Mouse (Mus musculus) lung, embryonic 14.5 days (tissue): Measurements from ENCODE around the gene Snta1. TPM values are rescaled to one million over a fixed set of nuclear protein-coding genes. Genes with fewer than 3 reads are reported as not detected.

Experiments
- ATAC-seq: fragments of 200-750 bp; cut with Nextera tagmentation; 2 replicates; pipeline ENCODE4 v1.8.0; 2017; ENCODE audit warnings: mild to moderate bottlenecking, moderate TSS enrichment, moderate library complexity; ENCODE audit not compliant: insufficient read depth
- DNase-seq: peaks from one replicate; pipeline ENCODE4 v3.0.0-alpha.2; 2015
- H3K27ac ChIP-seq: fragments of 300-500 bp; sonication (generic); 2 replicates; pipeline ENCODE4 v1.5.1; 2014; ENCODE audit warnings: low read depth, mild to moderate bottlenecking, moderate library complexity
- H3K27me3 ChIP-seq: fragments of 300-500 bp; sonication (generic); 2 replicates; pipeline ENCODE4 v1.6.1; 2014; ENCODE audit warnings: low read length, control low read depth; ENCODE audit not compliant: insufficient read depth
- H3K36me3 ChIP-seq: fragments of 300-500 bp; sonication (generic); 2 replicates; pipeline ENCODE4 v1.6.1; 2014; ENCODE audit warnings: control low read depth; ENCODE audit not compliant: insufficient read depth
- H3K4me1 ChIP-seq: fragments of 300-500 bp; sonication (generic); 2 replicates; pipeline ENCODE4 v1.6.1; 2014; ENCODE audit warnings: antibody characterized with exemption, control low read depth; ENCODE audit not compliant: insufficient read depth
- H3K4me2 ChIP-seq: fragments of 300-500 bp; sonication (generic); 2 replicates; pipeline ENCODE4 v1.6.1; 2014; ENCODE audit warnings: mild to moderate bottlenecking
- H3K4me3 ChIP-seq: fragments of 300-500 bp; sonication (generic); 2 replicates; pipeline ENCODE4 v1.5.1; 2014; ENCODE audit warnings: low read depth, low read length
- H3K9ac ChIP-seq: fragments of 300-500 bp; sonication (generic); 2 replicates; pipeline ENCODE4 v1.6.1; 2014
- H3K9me3 ChIP-seq: fragments of 300-500 bp; sonication (generic); 2 replicates; pipeline ENCODE4 v1.6.1; 2016; ENCODE audit warnings: low read depth, low read length, control low read depth
- CTCF ChIP-seq: IDR thresholded peaks from 2 replicates; pipeline ENCODE4 v1.5.1; 2016; ENCODE audit warnings: antibody characterized with exemption, low read depth
- WGBS: fragments of 180-500 bp; shearing (Covaris S2); extraction: QIAGEN DNeasy Blood & Tissue Kit; methylation state at CpG from one replicate; pipeline ENCODE4 v1.1.7; 2014; 5-methylcytosine and 5-hydroxymethylcytosine counted together
- polyA plus RNA-seq: library from polyadenylated mRNA; unstranded; fragments of >200 nt; fragmentation: Nextera tagmentation; extraction: Ambion mirVana; gene quantifications from 2 replicates; pipeline ENCODE4 v1.2.1, GENCODE M21; 2014

The Snta1 gene
- polyA plus RNA-seq, 1 experiment from 2014 or later = 3.8 TPM

GRCm38 (mm10) chr2:154447821-154448220 is 39.9 kb upstream of the Snta1 start:
- WGBS = 96% methylated on average over 8 of the region's 8 CpGs
- TF ChIP-seq CTCF = no peak
- H3K27ac ChIP-seq = no peak overlapping the region
- DNase-seq (no peak), ATAC-seq (no peak)
- H3K4me1 ChIP-seq = no peaks in the 10 kb centered on the region
- no peaks in the 10 kb centered on the region for H3K27me3 ChIP-seq
- H3K9ac ChIP-seq = no peak overlapping the region
- peaks cover 7% of the 10 kb centered on the region for H3K36me3 ChIP-seq
- H3K9me3 ChIP-seq = no peaks in the 10 kb centered on the region
- H3K4me3 ChIP-seq = no peak overlapping the region
- no peak overlapping the region for H3K4me2 ChIP-seq

GRCm38 (mm10) chr2:154440453-154440852 is 32.6 kb upstream of the Snta1 start:
- DNase-seq (no peak), ATAC-seq (no peak)
- TF ChIP-seq CTCF = no peak
- Histone ChIP-seq H3K36me3 (no peaks in the 10 kb centered on the region), H3K27ac (no peak overlapping the region; the same call in 1 of the 2 replicates), H3K27me3 (no peaks in the 10 kb centered on the region), H3K4me1 (0 out of 2 replicates have a peak, but pooled peaks cover 3% of the 10 kb centered on the region), H3K4me2 (no peak overlapping the region), H3K9me3 (no peaks in the 10 kb centered on the region), H3K4me3 (no peak overlapping the region), H3K9ac (no peak overlapping the region)

GRCm38 (mm10) chr2:154437191-154437527 is 29.3 kb upstream of the Snta1 start:
- Histone ChIP-seq H3K36me3 (no peaks in the 10 kb centered on the region), H3K4me2 (peak overlapping the region; percentile 64), H3K4me1 (0 out of 2 replicates have a peak, but pooled peaks cover 3% of the 10 kb centered on the region), H3K9me3 (no peaks in the 10 kb centered on the region), H3K27ac (peak overlapping the region; percentile 96), H3K9ac (peak overlapping the region; percentile 97), H3K4me3 (peak overlapping the region; percentile 91), H3K27me3 (no peaks in the 10 kb centered on the region)
- ATAC-seq (no peak), DNase-seq (no peak)
- no peak for TF ChIP-seq CTCF
- WGBS = 11% methylated on average over 7 of the region's 7 CpGs

GRCm38 (mm10) chr2:154436458-154437190 is 28.7 kb upstream of the Snta1 start, which contains the start of gene Cbfa2t2:
Gene Cbfa2t2 (plus strand): TSS chr2:154436481.
- 0 out of 2 replicates have a peak, but pooled peaks cover 3% of the 10 kb centered on the region for H3K4me1 ChIP-seq
- H3K9ac ChIP-seq = peak within 1 kb of the TSS; percentile 97
- peak within 1 kb of the TSS; percentile 96 for H3K27ac ChIP-seq
- DNase-seq (peak; percentile 70), ATAC-seq (peak; percentile 87)
- H3K4me3 ChIP-seq = peak within 1 kb of the TSS; percentile 91
- no peaks in the 10 kb centered on the region for H3K36me3 ChIP-seq
- TF ChIP-seq CTCF = no peak
- H3K9me3 ChIP-seq = no peaks in the 10 kb centered on the region
- H3K27me3 ChIP-seq = no peaks in the 10 kb centered on the region
- under 1% methylated on average over 50 of the region's 70 CpGs for WGBS
- H3K4me2 ChIP-seq = peak within 1 kb of the TSS; percentile 64

GRCm38 (mm10) chr2:154436076-154436457 is 28.2 kb upstream of the Snta1 start:
- no peaks in the 10 kb centered on the region for H3K27me3 ChIP-seq
- H3K4me3 ChIP-seq = peak overlapping the region; percentile 91
- H3K27ac ChIP-seq = peak overlapping the region; percentile 96
- peak; percentile 100 for ATAC-seq
- H3K36me3 ChIP-seq = no peaks in the 10 kb centered on the region
- 0 out of 2 replicates have a peak, but pooled peaks cover 3% of the 10 kb centered on the region for H3K4me1 ChIP-seq
- 0 out of 2 replicates have a peak, but pooled peaks have one; percentile 18 for TF ChIP-seq CTCF
- peak; percentile 99 for DNase-seq
- H3K4me2 ChIP-seq = peak overlapping the region; percentile 48
- under 1% methylated on average over 42 of the region's 44 CpGs for WGBS
- H3K9me3 ChIP-seq = no peaks in the 10 kb centered on the region
- H3K9ac ChIP-seq = peak overlapping the region; percentile 9

GRCm38 (mm10) chr2:154434690-154435089 is 26.8 kb upstream of the Snta1 start:
- Histone ChIP-seq H3K27me3 (no peaks in the 10 kb centered on the region), H3K9ac (no peak overlapping the region), H3K4me3 (no peak overlapping the region), H3K4me1 (0 out of 2 replicates have a peak, but pooled peaks cover 3% of the 10 kb centered on the region), H3K4me2 (no peak overlapping the region), H3K9me3 (no peaks in the 10 kb centered on the region), H3K36me3 (no peaks in the 10 kb centered on the region), H3K27ac (no peak overlapping the region; the same call in 1 of the 2 replicates)
- 92% methylated on average over 7 of the region's 7 CpGs for WGBS
- ATAC-seq = no peak
- no peak for DNase-seq
- TF ChIP-seq CTCF = no peak

- no peaks in the 10 kb centered on the region for H3K36me3 ChIP-seq
- TF ChIP-seq CTCF = no peak
- no peaks in the 10 kb centered on the region for H3K9me3 ChIP-seq
- H3K27ac ChIP-seq = no peak overlapping the region
- DNase-seq (no peak), ATAC-seq (no peak)
- H3K4me1 ChIP-seq = 0 out of 2 replicates have a peak, but pooled peaks cover 3% of the 10 kb centered on the region
- WGBS = 58% methylated on average over 3 of the region's 3 CpGs
- no peak overlapping the region for H3K4me3 ChIP-seq
- H3K4me2 ChIP-seq = no peak overlapping the region
- H3K9ac ChIP-seq = no peak overlapping the region
- no peaks in the 10 kb centered on the region for H3K27me3 ChIP-seq
Observed at GRCm38 (mm10) chr2:154433391-154433790, 25.5 kb upstream of the Snta1 start.
